Mouse (Mus musculus) lung, postnatal 10 days (tissue): ENCODE measurements around the gene Sat2.

Experiments used
- DNase-seq: peaks from one replicate; pipeline ENCODE4 v3.0.0; 2021

The Sat2 gene

DNA sequence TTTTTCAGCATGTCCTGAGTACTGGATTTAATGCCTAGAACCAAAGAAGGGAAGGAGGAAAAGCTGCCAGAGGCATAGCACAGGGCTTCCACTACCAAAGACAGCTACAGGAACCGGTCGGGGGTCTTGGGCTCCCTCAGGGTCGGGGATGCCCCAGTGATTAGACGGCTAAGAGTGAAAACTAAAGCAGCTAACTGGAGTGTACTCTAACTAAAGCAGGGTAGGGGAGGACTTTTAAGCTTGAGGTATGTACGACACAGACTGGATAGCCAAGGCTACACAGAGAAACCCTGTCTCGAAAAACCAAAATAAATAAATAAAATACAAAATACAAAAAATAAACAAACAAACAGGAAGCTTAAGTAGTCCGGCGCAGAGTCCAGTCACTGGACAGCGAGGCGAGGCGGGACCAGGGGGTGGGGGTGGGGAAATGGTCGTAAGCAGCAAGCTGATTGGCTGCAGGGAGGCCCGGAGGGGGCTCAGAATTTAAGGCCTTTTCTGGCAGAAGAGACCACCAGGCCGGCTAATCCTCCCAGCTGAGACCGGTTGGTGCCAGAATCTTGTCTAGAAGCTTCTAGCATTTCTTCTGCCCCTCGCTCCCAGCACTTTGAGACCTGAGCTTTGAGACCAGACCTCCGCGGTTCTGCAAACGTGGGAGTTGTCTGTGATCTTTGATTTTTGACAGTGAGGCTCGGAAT lies at the start of gene Sat2:
Gene Sat2, plus strand, starts transcription at position 454 of the 698 bp plus-strand sequence.
- DNase-seq, result peak; percentile 67

DNA sequence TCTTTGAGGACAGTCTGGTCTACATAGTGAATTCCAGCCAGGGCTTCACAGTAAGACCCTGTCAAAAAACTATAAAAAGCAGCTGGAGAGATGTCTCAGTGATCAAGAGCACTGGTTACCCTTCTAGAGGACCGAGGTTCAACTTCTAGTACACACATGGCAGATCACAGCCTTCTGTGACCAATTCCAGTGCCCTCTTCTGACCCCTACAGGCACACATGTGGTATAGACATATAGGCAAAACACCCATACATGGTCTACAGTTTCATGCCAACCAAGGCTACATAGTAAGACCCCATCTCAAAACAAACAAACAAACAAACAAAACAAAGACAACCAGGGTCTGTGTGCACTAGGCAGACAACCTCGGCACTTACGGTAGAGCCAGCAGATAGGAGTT lies 46.6 kb upstream of the Sat2 start:
- DNase-seq, result peak; percentile 45

GRCm38 (mm10) chr11:69576307-69576706 lies 45.5 kb upstream of the Sat2 start:
- no peak for DNase-seq

- DNase-seq, result no peak
These were observed 43.5 kb upstream of the Sat2 start for GRCm38 (mm10) chr11:69578301-69578700.

DNA sequence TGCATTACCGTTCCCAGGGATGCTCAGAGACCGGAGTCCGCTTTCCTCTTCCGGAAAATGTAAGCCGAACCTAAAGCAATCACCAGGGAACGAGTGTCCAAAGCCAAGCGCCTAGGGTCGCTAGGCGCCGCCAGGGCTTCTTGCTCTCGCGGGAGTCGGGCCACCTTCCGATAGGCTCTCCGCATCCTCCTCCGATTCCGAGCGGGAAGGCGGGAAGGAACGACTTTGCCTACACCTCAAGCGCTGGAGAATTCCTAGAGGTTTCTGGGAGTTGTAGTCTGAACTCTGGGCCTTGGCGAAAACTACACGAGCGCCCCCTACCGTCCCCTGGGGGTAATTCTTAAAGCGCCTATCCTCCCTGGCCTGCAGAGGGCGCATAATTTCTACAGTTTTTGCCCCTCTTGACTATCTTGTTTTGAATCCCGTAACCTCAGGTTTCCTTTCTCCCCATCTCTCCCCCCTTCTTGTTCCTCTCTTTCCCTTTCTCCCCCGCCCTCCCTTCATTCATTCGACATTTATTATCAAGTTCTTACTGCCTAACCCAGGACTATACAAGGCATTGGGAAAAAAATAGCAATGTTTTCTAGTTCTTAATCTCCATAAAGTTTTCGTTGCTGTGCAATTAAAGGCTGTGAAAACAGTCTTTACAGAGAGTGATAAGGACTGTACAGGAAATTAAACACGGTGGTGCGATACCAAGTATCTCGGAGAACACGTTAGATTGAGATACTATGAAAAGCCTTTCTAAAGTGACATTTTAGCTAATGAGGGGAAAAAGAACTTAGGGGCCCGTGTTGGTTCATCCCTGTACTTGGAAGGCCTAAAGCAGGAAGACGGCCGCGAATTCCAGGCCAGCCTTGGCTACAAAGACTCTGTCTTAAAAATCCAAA lies 42.5 kb upstream of the Sat2 start:
- DNase-seq, result peak; percentile 97

GRCm38 (mm10) chr11:69580091-69580514 lies 41.7 kb upstream of the Sat2 start, which contains the start of the genes Wrap53 and Trp53:
Wrap53 (minus strand) TSS chr11:69580255.
Trp53 (plus strand) TSS chr11:69580359.
- DNase-seq, result peak; percentile 97

- DNase-seq, result no peak
These were observed 41.2 kb upstream of the Sat2 start for GRCm38 (mm10) chr11:69580572-69581146.

- DNase-seq, result peak; percentile 95
These were observed 40.6 kb upstream of the Sat2 start for GRCm38 (mm10) chr11:69581147-69581688.

- DNase-seq, result no peak
These were observed 40.0 kb upstream of the Sat2 start for GRCm38 (mm10) chr11:69581814-69582213.

GRCm38 (mm10) chr11:69582230-69582805 lies 39.5 kb upstream of the Sat2 start:
- DNase-seq, result no peak

DNA sequence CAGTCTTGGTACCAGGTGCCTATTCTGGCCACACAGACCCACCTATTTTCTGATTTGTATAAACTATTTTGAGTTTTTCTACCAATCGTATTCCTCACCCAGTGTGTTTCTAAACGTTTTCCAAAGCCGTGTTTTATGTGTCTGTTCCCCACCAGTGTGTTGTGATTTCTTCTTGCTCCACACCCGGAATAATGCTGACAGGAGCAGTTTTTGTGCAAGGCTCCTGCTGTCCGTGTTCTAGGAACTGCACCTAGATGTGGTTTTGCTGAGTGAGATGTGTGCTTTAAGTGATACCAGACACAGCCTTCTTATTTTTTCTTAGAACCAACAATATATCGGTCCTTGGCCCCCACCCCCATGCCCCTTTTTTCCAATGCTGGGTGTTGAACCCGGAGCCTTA lies 37.8 kb upstream of the Sat2 start:
- DNase-seq, result no peak

DNA sequence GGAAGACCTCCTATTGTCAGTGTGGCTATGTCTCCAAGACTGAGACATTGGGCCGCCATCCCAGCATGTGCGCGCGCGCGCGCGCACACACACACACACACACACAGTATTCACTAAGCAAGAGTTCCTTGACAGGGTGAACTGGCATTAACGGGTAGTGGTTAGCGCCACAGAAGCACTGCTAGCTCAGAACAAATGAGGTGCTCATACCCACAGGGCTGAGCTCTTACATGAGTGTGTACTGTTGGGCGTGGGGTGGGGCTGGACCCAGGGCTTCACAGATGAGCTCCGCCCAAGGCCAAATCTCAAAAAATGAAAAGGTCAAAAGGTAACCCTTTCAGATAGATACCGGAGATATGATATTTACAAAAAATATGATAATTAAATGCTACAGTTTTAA lies 36.9 kb upstream of the Sat2 start:
- DNase-seq, result no peak

DNA sequence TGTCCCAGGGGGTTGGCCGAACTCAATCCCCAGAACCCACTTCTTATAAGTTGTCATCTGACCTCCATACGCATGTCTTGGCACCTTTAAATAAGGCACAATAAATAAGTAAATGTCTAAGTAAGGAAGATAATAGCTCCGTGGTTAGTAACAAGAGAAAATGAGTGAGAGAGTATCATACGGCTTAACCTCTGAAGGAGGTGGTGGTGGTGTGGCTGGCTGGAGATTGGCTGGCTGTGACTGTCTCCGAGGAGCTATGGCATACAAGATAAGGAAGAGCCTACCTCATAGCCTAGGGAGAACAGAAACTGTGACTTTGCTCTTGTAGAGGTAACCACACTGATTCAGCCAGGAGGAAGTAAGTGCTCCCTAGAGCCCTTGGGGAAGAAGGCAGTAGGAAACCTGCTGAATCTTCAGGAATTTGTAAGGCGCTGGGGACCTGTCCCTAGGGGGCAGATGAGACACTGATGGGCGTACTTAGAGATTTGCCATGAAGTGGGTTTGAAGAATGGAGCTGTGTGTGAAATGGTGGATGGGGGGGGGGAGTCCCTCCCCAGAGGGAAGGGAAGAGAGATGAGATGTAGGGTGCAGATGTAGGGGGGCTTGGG lies 36.0 kb upstream of the Sat2 start:
- DNase-seq, result no peak

DNA sequence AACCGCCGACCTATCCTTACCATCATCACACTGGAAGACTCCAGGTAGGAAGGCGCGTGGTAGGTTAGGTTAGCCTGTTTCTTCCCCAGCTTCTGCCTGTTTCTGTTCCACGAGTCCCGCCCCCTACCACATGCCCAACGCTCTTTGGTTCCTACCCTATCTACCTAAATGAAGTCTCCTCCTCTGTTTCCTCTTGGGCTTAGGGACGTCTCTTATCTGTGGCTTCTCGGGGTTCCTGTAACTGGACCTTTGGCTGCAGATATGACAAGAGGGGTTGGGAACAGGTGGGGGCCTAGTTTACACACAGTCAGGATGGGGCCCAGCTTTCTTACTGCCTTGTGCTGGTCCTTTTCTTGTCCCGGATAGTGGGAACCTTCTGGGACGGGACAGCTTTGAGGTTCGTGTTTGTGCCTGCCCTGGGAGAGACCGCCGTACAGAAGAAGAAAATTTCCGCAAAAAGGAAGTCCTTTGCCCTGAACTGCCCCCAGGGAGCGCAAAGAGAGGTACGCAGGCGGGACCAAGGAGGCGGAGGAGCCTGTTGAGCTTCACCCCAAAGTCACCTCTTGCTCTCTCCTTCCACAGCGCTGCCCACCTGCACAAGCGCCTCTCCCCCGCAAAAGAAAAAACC lies 32.5 kb upstream of the Sat2 start:
- DNase-seq, result no peak

- no peak for DNase-seq
These were observed 31.2 kb upstream of the Sat2 start for GRCm38 (mm10) chr11:69590622-69591021.

DNA sequence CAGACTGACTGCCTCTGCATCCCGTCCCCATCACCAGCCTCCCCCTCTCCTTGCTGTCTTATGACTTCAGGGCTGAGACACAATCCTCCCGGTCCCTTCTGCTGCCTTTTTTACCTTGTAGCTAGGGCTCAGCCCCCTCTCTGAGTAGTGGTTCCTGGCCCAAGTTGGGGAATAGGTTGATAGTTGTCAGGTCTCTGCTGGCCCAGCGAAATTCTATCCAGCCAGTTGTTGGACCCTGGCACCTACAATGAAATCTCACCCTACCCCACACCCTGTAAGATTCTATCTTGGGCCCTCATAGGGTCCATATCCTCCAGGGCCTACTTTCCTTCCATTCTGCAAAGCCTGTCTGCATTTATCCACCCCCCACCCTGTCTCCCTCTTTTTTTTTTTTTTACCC lies 30.4 kb upstream of the Sat2 start:
- DNase-seq, result no peak

DNA sequence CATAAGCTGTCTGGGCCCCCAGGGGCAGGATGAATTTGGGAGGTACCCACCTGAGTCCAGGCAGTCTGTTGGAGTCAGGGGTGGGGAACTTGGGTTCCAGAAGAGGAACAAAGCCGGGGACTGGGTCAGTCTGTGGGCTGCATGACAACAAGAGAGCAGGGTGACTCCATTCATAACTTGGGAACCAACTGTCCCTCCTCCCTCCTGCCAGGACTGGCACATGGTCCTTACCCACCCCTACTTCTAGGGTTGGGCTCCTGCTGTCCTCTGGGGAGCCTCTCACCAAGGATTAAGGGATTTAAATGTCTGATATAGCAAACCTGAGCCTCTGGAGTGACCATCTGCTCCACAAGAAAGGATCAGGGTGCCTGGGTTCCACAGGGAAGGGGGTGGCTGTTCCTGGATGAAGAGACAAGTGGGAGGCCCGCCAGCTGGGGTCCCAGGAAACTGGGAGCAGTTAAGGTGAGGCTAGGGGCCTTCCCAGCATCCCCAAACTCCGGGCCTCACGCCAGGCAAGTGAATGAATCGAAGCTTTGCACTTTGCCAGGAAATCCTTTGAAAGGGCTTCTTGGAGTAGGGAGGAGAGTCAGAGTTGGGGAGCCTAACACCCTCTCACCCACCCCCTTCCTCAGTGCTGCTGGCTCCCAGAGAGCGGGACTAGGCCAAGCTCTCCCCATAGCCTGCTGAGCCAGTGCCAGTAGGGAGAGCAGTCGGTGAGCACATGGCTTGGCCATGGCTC lies 29.8 kb upstream of the Sat2 start:
- no peak for DNase-seq

DNA sequence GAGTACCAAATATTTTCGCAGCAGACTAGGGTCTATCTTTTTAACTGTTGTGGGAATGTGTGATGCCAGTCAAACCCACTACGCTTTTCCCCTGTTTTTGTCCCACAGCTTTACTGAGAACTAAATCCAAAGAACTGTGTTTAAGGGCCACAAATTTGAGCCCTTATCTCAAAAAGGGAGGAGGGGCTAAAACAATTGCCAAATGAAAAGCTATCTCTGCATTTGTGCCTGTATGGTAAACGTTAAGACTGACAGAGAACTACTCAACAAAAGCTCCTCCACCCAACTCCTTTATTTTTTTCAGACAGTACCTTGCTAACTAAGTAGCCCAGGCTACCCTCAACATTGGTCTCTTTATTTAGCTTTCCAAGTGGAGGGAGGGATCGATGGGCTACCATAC lies 29.0 kb upstream of the Sat2 start:
- no peak for DNase-seq

DNA sequence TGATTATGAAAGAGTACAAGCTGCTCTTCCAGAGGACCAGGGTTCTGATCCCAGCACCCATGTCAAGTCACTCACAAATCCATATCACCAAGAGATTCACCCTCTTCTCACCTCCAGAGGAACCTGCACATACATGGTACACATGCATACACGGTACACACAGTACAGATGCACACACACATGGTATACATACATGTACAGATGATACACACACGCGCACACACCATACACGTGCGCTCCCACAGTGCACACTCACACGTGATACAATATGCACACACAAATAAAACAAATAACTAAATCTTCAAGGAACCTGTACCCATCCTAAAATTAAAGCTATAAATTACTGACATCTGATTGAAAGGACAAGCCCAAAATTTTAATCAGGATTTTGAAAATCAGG lies 27.0 kb upstream of the Sat2 start:
- DNase-seq, result no peak

GRCm38 (mm10) chr11:69599436-69599835 lies 22.4 kb upstream of the Sat2 start:
- no peak for DNase-seq

DNA sequence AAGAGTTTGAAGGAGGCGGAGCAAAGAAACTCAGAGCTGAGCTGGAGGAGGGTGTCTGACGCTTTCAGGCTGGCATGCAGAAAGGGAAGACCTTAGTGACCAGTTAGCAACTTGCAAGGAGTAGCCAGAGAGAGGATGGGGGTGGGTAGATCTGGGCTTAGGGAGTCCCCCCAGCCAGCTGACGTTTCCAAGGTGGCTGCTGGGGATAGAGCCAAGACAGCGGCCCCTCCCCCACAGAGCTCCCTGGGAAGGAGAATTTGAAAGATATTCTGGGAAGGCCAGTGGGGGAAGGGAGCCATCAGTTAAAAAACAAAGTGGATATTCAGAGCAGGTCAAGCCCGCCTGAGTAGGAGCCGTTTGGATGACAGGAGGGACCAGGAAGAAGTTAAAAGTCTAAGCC lies 21.7 kb upstream of the Sat2 start:
- DNase-seq, result peak; percentile 82
